Mouse (Mus musculus) sigmoid colon, adult 10 weeks (tissue): Measurements from ENCODE around the gene Zfp811. TPM values are rescaled to one million over a fixed set of nuclear protein-coding genes. Genes with fewer than 3 reads are reported as not detected.

ENCODE experiments used
- polyA plus RNA-seq: library from polyadenylated mRNA; stranded (reverse); fragments of 350-450 nt; fragmentation: Illumina TruSeq; extraction: RNeasy Lipid Tissue Mini Kit (QIAGEN cat#74804); gene quantifications from one replicate; pipeline ENCODE4 v1.2.3, GENCODE M21; 2014; ENCODE audit warnings: low read depth, low replicate concordance

The Zfp811 gene
- polyA plus RNA-seq, result 5.5 TPM

GRCm38 (mm10) chr17:32809544-32810374, at the start of gene Zfp811:
Zfp811 (minus strand) TSS chr17:32809931.

GRCm38 (mm10) chr17:32829540-32830417, 20.0 kb upstream of the Zfp811 start, which contains the start of gene Zfp799:
Zfp799 (minus strand) TSS chr17:32830261.

GRCm38 (mm10) chr17:32788094-32788559, 21.6 kb downstream of the Zfp811 start, which contains the start of gene Zfp871:
Zfp871 (minus strand) TSS chr17:32788287.

Other genes with a start within 250 kb of the Zfp811 start
- not detected for gene Cyp4f37, start 188.6 kb downstream of the Zfp811 start, polyA plus RNA-seq
- 13.2 TPM for gene Cyp4f40, start 151.0 kb downstream of the Zfp811 start, polyA plus RNA-seq
- gene Cyp4f15, start 124.3 kb downstream of the Zfp811 start, polyA plus RNA-seq, result not detected
- gene Zfp871, start 21.6 kb downstream of the Zfp811 start, polyA plus RNA-seq, result 80.2 TPM
- 24.1 TPM for gene Zfp799, start 20.3 kb upstream of the Zfp811 start, polyA plus RNA-seq
- gene Zfp870, start 81.7 kb upstream of the Zfp811 start, polyA plus RNA-seq, result 8.9 TPM
- 33.8 TPM for gene Cyp4f14, start 107.4 kb upstream of the Zfp811 start, polyA plus RNA-seq
- gene Cyp4f13, start 137.5 kb upstream of the Zfp811 start, polyA plus RNA-seq, result 23.7 TPM
- gene Zfp472, start 155.9 kb upstream of the Zfp811 start, polyA plus RNA-seq, result 21.5 TPM
- gene Zfp952, start 183.2 kb upstream of the Zfp811 start, polyA plus RNA-seq, result 26.9 TPM
- 15.7 TPM for gene Zfp763, start 223.5 kb upstream of the Zfp811 start, polyA plus RNA-seq